Mouse (Mus musculus): ENCODE measurements at regions not wholly inside any gene's neighbourhood (a gene's known extent, or its start where the extent isn't known, plus 50 kb on each side); places are given as distances from the start of the nearest gene placed in this dataset.

- TF ChIP-seq CTCF (IDR thresholded peaks at IDR 0.05; ENCODE audit: low read depth, low read length), result no peak
- TF ChIP-seq POLR2A (IDR thresholded peaks at IDR 0.05; ENCODE audit: borderline replicate concordance, low read depth, low read length), result no peak
These were observed 173.5 kb upstream of the Itga4 start for GRCm38 (mm10) chr2:79081769-79082168.
